Mouse (Mus musculus): ENCODE measurements at regions not wholly inside any gene's neighbourhood (a gene's known extent, or its start where the extent isn't known, plus 50 kb on each side); places are given as distances from the start of the nearest gene placed in this dataset.
A peak's percentile ranks its signal among the peaks of the same experiment; 100 is the strongest.

DNA sequence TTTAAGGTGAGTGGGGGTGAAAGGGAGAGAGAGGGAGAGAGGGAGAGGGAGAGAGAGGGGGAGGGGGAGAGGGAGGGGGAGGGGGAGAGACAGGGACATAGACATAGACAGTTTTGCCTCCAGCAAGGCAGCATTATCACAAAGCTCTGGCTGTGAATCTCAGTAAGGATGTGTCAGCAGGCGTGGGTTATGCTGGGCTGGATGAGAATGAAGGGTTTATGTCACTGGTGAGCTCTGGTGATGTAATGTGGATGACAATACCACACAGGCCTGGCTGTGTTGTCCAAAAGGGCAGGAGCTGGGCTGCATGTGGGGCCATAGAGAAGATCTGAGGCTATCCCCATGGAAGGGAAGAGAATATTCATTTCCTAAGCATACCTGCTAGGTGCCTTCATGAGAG is 282.0 kb downstream of the 4933412E24Rik start:
- ATAC-seq (no peak), DNase-seq (ENCODE audit: low spot score) (no peak)
- H3K27ac ChIP-seq (ENCODE audit: low read length) = no peak overlapping the region
- TF ChIP-seq EP300 (IDR thresholded peaks at IDR 0.05) (no peak), CTCF (IDR thresholded peaks at IDR 0.05) (no peak)
- WGBS = 62% methylated on average over 1 of the region's 1 CpGs
- no peaks in the 10 kb centered on the region for H3K9me3 ChIP-seq (ENCODE audit: low read length)
- H3K4me1 ChIP-seq (ENCODE audit: insufficient read depth, low read depth, low read length) = no peaks in the 10 kb centered on the region
- no peaks in the 10 kb centered on the region for H3K27me3 ChIP-seq (replicated peaks; ENCODE audit: insufficient read depth, low read length)
- no peaks in the 10 kb centered on the region for H3K36me3 ChIP-seq (ENCODE audit: insufficient read depth, low read length)
- no peak overlapping the region for H3K4me2 ChIP-seq (replicated peaks; ENCODE audit: low read depth, low read length)
- no peak overlapping the region for H3K4me3 ChIP-seq (ENCODE audit: low read depth, low read length)
- H3K9ac ChIP-seq (replicated peaks; ENCODE audit: low read depth) = no peak overlapping the region

DNA sequence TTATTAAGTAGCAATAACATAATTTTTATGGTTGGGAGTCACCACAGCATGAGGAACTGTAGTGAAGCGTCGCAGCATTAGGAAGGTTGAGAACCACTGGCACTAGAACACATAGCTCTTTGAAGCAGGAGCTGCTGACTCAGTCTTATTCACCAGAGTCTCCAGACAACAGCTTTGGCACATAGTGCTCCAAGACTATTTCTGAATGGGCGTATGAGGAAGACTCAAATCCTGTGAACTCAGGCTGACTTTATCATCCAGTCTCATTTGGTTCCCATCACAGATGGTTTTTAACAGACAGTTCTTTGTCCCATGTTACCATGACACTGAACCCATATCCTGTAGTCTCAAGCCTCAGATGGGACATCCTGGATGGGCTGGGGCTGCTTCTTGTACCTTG is 282.5 kb downstream of the 4933412E24Rik start:
- Histone ChIP-seq H3K9me3 (ENCODE audit: low read length) (no peaks in the 10 kb centered on the region), H3K4me3 (ENCODE audit: low read depth, low read length) (no peak overlapping the region), H3K9ac (replicated peaks; ENCODE audit: low read depth) (no peak overlapping the region), H3K4me2 (replicated peaks; ENCODE audit: low read depth, low read length) (no peak overlapping the region), H3K27me3 (replicated peaks; ENCODE audit: insufficient read depth, low read length) (no peaks in the 10 kb centered on the region), H3K27ac (ENCODE audit: low read length) (no peak overlapping the region), H3K36me3 (ENCODE audit: insufficient read depth, low read length) (no peaks in the 10 kb centered on the region), H3K4me1 (ENCODE audit: insufficient read depth, low read depth, low read length) (no peaks in the 10 kb centered on the region)
- 87% methylated on average over 3 of the region's 3 CpGs for WGBS
- TF ChIP-seq EP300 (IDR thresholded peaks at IDR 0.05) (no peak), CTCF (IDR thresholded peaks at IDR 0.05) (no peak)
- ATAC-seq (no peak), DNase-seq (ENCODE audit: low spot score) (no peak)

DNA sequence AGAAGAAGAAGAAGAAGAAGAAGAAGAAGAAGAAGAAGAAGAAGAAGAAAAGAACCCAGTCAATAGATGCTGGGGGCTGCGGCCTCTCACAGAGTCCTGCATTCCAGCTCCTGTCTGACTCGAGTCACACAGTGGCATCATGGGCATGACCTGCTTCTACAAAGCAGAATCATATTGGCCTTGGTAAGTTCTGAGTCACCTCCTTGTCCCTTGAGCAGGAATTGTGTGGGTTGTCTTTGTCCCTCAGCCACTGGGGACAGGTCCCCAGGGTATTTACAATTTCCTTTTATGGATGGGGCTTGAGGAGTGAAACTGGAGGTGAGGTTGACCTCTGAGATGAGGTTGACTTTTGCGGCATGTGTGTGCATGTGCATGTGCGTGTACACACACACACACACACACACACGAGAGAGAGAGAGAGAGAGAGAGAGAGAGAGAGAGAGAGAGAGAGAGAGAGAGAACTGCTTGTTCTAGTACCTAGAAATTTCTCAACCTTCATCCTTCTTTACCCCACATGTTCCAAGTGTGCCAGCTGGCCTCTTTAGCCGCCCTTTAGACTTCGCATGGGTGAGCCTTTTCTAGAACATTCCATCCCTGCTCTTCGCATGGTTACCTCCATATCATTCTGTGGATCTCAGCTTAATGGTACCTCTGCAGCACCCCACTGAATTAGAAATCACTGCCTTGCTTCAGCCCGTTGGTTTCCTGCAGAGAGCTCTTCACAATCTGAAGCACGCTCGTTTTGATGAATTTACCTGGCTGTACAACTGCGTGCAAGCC is 283.2 kb downstream of the 4933412E24Rik start:
- H3K27ac ChIP-seq (ENCODE audit: low read length) = no peak overlapping the region
- no peak for DNase-seq (ENCODE audit: low spot score)
- no peak overlapping the region for H3K4me3 ChIP-seq (ENCODE audit: low read depth, low read length)
- no peaks in the 10 kb centered on the region for H3K9me3 ChIP-seq (ENCODE audit: low read length)
- ATAC-seq = no peak
- H3K27me3 ChIP-seq (replicated peaks; ENCODE audit: insufficient read depth, low read length) = no peaks in the 10 kb centered on the region
- TF ChIP-seq EP300 (IDR thresholded peaks at IDR 0.05) (no peak), CTCF (IDR thresholded peaks at IDR 0.05) (no peak)
- peaks cover 2% of the 10 kb centered on the region; the same call in 1 of the 2 replicates for H3K4me1 ChIP-seq (ENCODE audit: insufficient read depth, low read depth, low read length)
- H3K36me3 ChIP-seq (ENCODE audit: insufficient read depth, low read length) = no peaks in the 10 kb centered on the region
- no peak overlapping the region for H3K9ac ChIP-seq (replicated peaks; ENCODE audit: low read depth)
- H3K4me2 ChIP-seq (replicated peaks; ENCODE audit: low read depth, low read length) = no peak overlapping the region
- 67% methylated on average over 12 of the region's 12 CpGs for WGBS

DNA sequence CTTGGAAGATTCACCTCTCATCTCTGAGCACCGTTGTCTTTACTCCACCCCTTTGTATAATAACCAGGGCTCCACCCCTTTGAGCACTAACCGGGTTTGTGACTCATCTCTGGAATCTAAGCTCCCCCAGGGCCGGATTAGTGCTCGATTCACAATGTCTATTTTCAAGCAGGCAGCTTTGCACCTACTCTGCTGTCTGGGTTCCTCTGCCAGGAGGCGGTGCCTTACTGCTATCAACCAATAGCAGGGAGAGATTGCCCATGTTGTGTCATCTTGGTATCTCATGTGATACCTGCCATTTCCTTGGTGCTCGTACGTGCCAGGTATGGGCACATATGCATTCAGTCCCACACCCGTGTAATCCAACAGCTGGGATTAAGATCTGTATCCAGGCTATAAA is 285.3 kb downstream of the 4933412E24Rik start:
- H3K36me3 ChIP-seq (ENCODE audit: insufficient read depth, low read length) = no peaks in the 10 kb centered on the region
- ATAC-seq (no peak), DNase-seq (ENCODE audit: low spot score) (no peak)
- no peak overlapping the region for H3K27ac ChIP-seq (ENCODE audit: low read length)
- peaks cover 2% of the 10 kb centered on the region; the same call in 1 of the 2 replicates for H3K4me1 ChIP-seq (ENCODE audit: insufficient read depth, low read depth, low read length)
- TF ChIP-seq EP300 (IDR thresholded peaks at IDR 0.05) = no peak
- no peak for TF ChIP-seq CTCF (IDR thresholded peaks at IDR 0.05)
- H3K9me3 ChIP-seq (ENCODE audit: low read length) = no peaks in the 10 kb centered on the region
- WGBS = 75% methylated on average over 8 of the region's 8 CpGs
- H3K4me3 ChIP-seq (ENCODE audit: low read depth, low read length) = no peak overlapping the region
- no peak overlapping the region for H3K9ac ChIP-seq (replicated peaks; ENCODE audit: low read depth)
- no peak overlapping the region for H3K4me2 ChIP-seq (replicated peaks; ENCODE audit: low read depth, low read length)
- H3K27me3 ChIP-seq (replicated peaks; ENCODE audit: insufficient read depth, low read length) = no peaks in the 10 kb centered on the region

DNA sequence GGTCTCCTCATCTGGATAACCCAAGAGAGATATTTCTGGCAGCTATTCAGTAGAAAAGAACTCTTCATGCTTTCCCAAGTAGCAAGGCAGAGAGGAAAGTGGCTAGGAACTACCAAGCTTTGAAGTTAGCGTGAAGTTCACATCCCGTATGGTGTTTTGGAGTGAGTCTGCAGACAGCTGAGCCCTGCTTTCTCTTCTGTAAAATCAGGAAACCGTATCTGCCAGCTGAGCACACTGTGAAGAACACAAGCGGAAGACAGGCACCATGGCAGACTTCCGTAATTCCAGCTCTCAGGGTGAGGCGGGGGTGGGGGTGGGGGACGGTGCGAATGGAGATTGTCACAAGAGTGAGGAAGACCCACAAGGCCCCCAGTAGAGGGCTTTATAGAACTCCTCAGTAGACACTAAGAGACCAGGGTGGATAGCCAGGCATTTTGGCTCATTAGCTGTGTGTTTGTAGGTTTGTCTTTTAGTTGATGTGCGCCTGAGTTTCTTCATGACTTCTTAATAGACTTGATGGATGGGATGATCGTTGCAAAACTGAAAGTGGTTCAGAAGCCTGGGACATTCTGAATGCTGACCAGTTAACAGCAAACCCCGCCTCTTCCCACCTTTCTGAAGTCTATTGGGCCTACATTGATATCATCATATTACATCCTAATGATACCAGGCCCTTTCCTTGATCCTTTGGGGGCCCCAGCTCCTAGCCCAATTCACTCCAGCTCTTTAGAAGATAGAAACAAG is 287.4 kb downstream of the 4933412E24Rik start:
- Histone ChIP-seq H3K9me3 (ENCODE audit: low read length) (no peaks in the 10 kb centered on the region), H3K36me3 (ENCODE audit: insufficient read depth, low read length) (no peaks in the 10 kb centered on the region), H3K4me3 (ENCODE audit: low read depth, low read length) (no peak overlapping the region), H3K27me3 (replicated peaks; ENCODE audit: insufficient read depth, low read length) (no peaks in the 10 kb centered on the region), H3K9ac (replicated peaks; ENCODE audit: low read depth) (no peak overlapping the region), H3K4me2 (replicated peaks; ENCODE audit: low read depth, low read length) (no peak overlapping the region), H3K27ac (ENCODE audit: low read length) (peak overlapping the region; percentile 4), H3K4me1 (ENCODE audit: insufficient read depth, low read depth, low read length) (peaks cover 2% of the 10 kb centered on the region; the same call in 1 of the 2 replicates)
- ATAC-seq = peak; percentile 59
- peak; percentile 41 for DNase-seq (ENCODE audit: low spot score)
- TF ChIP-seq EP300 (IDR thresholded peaks at IDR 0.05) (no peak), CTCF (IDR thresholded peaks at IDR 0.05) (no peak)
- 52% methylated on average over 11 of the region's 11 CpGs for WGBS

DNA sequence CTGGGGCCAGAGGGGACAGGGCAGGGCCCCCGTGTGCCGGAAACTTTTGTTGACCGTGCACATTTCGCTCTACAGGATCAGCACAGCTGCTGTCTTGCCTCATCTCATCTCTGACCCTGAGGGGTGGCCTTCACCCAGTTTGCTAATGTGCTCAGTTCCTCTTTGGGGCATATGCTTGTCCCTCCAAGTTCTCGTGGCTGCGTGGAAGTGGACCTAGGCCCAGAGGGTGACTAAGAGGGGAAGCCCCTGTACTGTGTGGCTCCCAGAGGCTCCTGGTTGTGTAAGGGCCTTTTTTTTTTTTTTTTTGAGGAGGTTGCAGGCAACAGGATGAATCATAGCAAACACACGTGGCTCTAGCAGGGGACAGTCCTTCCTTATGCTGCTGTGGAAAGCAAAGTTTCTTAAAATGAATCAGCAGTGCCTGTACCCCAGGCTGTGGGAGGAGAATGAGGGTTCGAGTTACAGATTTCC is 288.2 kb downstream of the 4933412E24Rik start:
- 36% methylated on average over 8 of the region's 8 CpGs for WGBS
- Histone ChIP-seq H3K27ac (ENCODE audit: low read length) (peak overlapping the region; percentile 4; the same call in 1 of the 2 replicates), H3K4me1 (ENCODE audit: insufficient read depth, low read depth, low read length) (peaks cover 2% of the 10 kb centered on the region; the same call in 1 of the 2 replicates), H3K36me3 (ENCODE audit: insufficient read depth, low read length) (no peaks in the 10 kb centered on the region), H3K9me3 (ENCODE audit: low read length) (no peaks in the 10 kb centered on the region), H3K4me2 (replicated peaks; ENCODE audit: low read depth, low read length) (no peak overlapping the region), H3K9ac (replicated peaks; ENCODE audit: low read depth) (no peak overlapping the region), H3K27me3 (replicated peaks; ENCODE audit: insufficient read depth, low read length) (no peaks in the 10 kb centered on the region), H3K4me3 (ENCODE audit: low read depth, low read length) (no peak overlapping the region)
- peak; percentile 68 for TF ChIP-seq EP300 (IDR thresholded peaks at IDR 0.05)
- TF ChIP-seq CTCF (IDR thresholded peaks at IDR 0.05) = no peak
- DNase-seq (ENCODE audit: low spot score) = peak; percentile 87
- ATAC-seq = peak; percentile 93
